Mouse (Mus musculus) myocyte (in vitro differentiated cells): ENCODE measurements around the gene Mepce.

Source experiments
- CEBPB ChIP-seq: IDR thresholded peaks from 2 replicates; pipeline ENCODE4 v1.6.1; 2011; ENCODE audit warnings: mild to moderate bottlenecking, moderate library complexity; ENCODE audit not compliant: poor library complexity, insufficient read depth, severe bottlenecking
- E2F4 ChIP-seq: IDR thresholded peaks from one replicate; pipeline ENCODE4 v1.6.1; 2011; ENCODE audit warnings: mild to moderate bottlenecking, control low read depth, moderate library complexity; ENCODE audit not compliant: insufficient read depth
- MAX ChIP-seq: IDR thresholded peaks from one replicate; pipeline ENCODE4 v1.6.1; 2011; ENCODE audit warnings: low read depth, mild to moderate bottlenecking, control low read depth
- MYOD1 ChIP-seq, 3 experiments: IDR thresholded peaks; one replicate each; pipeline ENCODE4 v1.6.1; 2011; ENCODE audit warnings: control low read depth in 2 of 3, low read depth in 2 of 3, mild to moderate bottlenecking in 2 of 3, moderate library complexity in 1 of 3; ENCODE audit not compliant: insufficient read length in 2 of 3, control insufficient read depth in 1 of 3
- MYOG ChIP-seq, 3 experiments: IDR thresholded peaks; one replicate each; pipeline ENCODE4 v1.6.1; 2011; ENCODE audit warnings: control low read depth in 2 of 3, low read depth in 2 of 3, mild to moderate bottlenecking in 2 of 3; ENCODE audit not compliant: insufficient read length in 2 of 3, control insufficient read depth in 1 of 3, insufficient read depth in 1 of 3
- POLR2A ChIP-seq: IDR thresholded peaks from one replicate; pipeline ENCODE4 v1.6.1; 2011; ENCODE audit warnings: low read depth, mild to moderate bottlenecking, control low read depth, moderate library complexity; ENCODE audit not compliant: insufficient read length
- POLR2AphosphoS2 ChIP-seq: IDR thresholded peaks from one replicate; pipeline ENCODE4 v1.6.1; 2011; ENCODE audit warnings: low read depth, control low read depth; ENCODE audit not compliant: insufficient read length
- SRF ChIP-seq: IDR thresholded peaks from one replicate; pipeline ENCODE4 v1.6.1; 2011; ENCODE audit warnings: low read depth; ENCODE audit not compliant: control insufficient read depth, insufficient read length
- TCF12 ChIP-seq: IDR thresholded peaks from one replicate; pipeline ENCODE4 v1.6.1; 2011; ENCODE audit warnings: mild to moderate bottlenecking, control low read depth; ENCODE audit not compliant: poor library complexity, insufficient read depth, severe bottlenecking
- TCF3 ChIP-seq: IDR thresholded peaks from one replicate; pipeline ENCODE4 v1.6.1; 2011; ENCODE audit warnings: low read depth, control low read depth; ENCODE audit not compliant: insufficient read length
- USF1 ChIP-seq: IDR thresholded peaks from one replicate; pipeline ENCODE4 v1.6.1; 2011; ENCODE audit warnings: low read depth, mild to moderate bottlenecking, control low read depth, moderate library complexity

DNA sequence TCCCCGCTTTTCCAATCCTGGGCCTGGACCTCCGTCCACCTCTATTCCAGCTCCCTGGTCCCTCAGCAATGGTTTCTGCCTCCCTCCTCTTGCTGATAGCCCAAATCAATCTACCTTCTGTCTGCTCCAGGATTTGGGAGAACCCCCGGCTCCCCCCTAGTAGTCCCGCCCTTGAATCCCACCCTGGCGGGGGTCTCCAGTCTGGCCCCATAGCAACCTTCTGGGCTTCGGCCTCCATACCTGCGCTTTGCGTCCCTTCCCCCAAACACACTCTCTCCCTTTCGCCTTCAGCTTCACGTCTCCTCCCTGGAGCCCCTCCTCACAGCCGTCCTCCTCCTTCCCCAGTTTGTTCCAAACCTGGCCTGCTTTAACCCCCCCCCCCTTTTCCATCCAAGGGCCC lies 46.9 kb downstream of the Mepce start:
- TF ChIP-seq CEBPB (no peak), POLR2A (no peak), USF1 (no peak), TCF12 (no peak), POLR2AphosphoS2 (no peak), SRF (no peak), E2F4 (no peak), MYOD1 (IDR thresholded peaks at IDR 0.05; ENCODE audit: control insufficient read depth in 1 of 3, insufficient read length in 2 of 3, low read depth in 2 of 3) (no peak), MAX (no peak), TCF3 (no peak), MYOG (IDR thresholded peaks at IDR 0.05; ENCODE audit: control insufficient read depth in 1 of 3, insufficient read depth in 1 of 3, insufficient read length in 2 of 3, low read depth in 2 of 3) (no peak)
